In the genomic region with DNA sequence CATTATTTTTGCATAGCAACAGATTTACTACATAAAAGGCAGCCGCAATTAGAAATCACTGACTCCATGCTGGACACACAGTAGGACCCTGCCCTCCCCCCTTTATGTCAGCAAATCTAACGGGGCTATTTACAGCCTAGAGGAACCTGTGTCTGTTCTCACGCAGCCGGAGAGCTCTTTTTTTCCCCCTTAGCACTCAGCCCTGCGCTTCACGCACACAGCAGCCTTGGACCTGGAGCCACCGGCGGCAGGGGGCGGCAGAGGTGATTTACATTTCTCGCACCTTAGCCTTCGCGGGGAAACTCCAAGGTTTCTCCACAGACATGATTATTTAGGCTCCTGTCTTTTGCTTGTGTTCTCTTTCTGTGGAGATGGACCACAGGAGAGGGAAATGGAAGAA, we compare ENCODE assay signal across 9 mouse cellular contexts. TPM values are rescaled to one million over a fixed set of nuclear protein-coding genes. Genes with fewer than 3 reads are reported as not detected.
DNase-seq lines count a peak whose midpoint lies in the region; ATAC-seq lines count a peak whose summit lies in the region.
"Had no signal": no experiment of that assay in that cellular context is flagged by ENCODE, and none has a peak within 500 bp of the region (broad histone marks: within the 10 kb centered on the region; RNA-seq: fewer than 3 reads in every experiment).

No protein-coding gene starts in this region.

- H3K9ac ChIP-seq in forebrain, embryonic 13.5 days, result 0 out of 2 replicates have a peak overlapping the region, but pooled peaks have one; percentile 21

- H3K9me3 ChIP-seq in forebrain, embryonic 13.5 days (replicated peaks), result no peaks in the 10 kb centered on the region

- H3K36me3 ChIP-seq in forebrain, embryonic 13.5 days (ENCODE audit: poor library complexity, severe bottlenecking), result no peaks in the 10 kb centered on the region

- 20% methylated on average over 12 of the region's 12 CpGs for WGBS in forebrain, embryonic 13.5 days

- H3K27ac ChIP-seq in forebrain, embryonic 13.5 days, result no peak overlapping the region

- H3K4me3 ChIP-seq in forebrain, embryonic 13.5 days, result peak overlapping the region; percentile 41

- peak; percentile 11 to 30 for DNase-seq in kidney, postnatal 4 days
- DNase-seq in kidney, postnatal 25 days, result no peak
- DNase-seq in liver, result peak; percentile 12
- DNase-seq in retina, postnatal 1 day, result peak; percentile 39
- no peak for DNase-seq in spleen, postnatal 36 days (ENCODE audit: low spot score in 2 of 2)
- no peak for DNase-seq in left cerebral cortex, postnatal 10 days (ENCODE audit: extremely low spot score in 1 of 2, low spot score in 2 of 2)
- DNase-seq: right cerebral cortex, postnatal 4 days had no signal

- no peaks in the 10 kb centered on the region for H3K27me3 ChIP-seq in forebrain, embryonic 13.5 days

- peak overlapping the region; percentile 61 for H3K4me2 ChIP-seq in forebrain, embryonic 13.5 days

- intact Hi-C loops in left cerebral cortex, postnatal 10 days (cut with DNase I), result no loop called here

- no peaks in the 10 kb centered on the region for H3K4me1 ChIP-seq in forebrain, embryonic 13.5 days

- ATAC-seq in forebrain, embryonic 13.5 days, result peak; percentile 75
- no peak for ATAC-seq in megakaryocyte progenitor cell, adult 5-6 weeks (replicated peaks; ENCODE audit: poor library complexity)

RNA-seq across cellular contexts. Expression of gene Arhgap36, which starts 17.1 kb away (rescaled TPM):
- 1.1 and 1.2 TPM in 2 replicates for polyA plus RNA-seq in forebrain, embryonic 13.5 days (2015; fragmentation: Nextera tagmentation; extraction: Ambion mirVana)
- total RNA-seq in left cerebral cortex, postnatal 10 days (2021), result 1 to 10 TPM; 2.6 to 4.1 TPM
- total RNA-seq in megakaryocyte progenitor cell, adult 5-6 weeks (2015), result not detected in 2 replicates
- total RNA-seq in megakaryocyte progenitor cell, adult 5-6 weeks (2017), result not detected in 2 replicates

Comparison
In these comparisons a context has a peak if more than half of its experiments do, and no peak if none do; other contexts are left out.
1. DNase-seq: peak in kidney, postnatal 4 days (2 of 2), liver (single experiment) and retina, postnatal 1 day (single experiment); none in kidney, postnatal 25 days (0 of 2), spleen, postnatal 36 days (0 of 2) and left cerebral cortex, postnatal 10 days (0 of 2).